Mouse (Mus musculus): ENCODE measurements around the gene AW822073.

Gene AW822073

DNA sequence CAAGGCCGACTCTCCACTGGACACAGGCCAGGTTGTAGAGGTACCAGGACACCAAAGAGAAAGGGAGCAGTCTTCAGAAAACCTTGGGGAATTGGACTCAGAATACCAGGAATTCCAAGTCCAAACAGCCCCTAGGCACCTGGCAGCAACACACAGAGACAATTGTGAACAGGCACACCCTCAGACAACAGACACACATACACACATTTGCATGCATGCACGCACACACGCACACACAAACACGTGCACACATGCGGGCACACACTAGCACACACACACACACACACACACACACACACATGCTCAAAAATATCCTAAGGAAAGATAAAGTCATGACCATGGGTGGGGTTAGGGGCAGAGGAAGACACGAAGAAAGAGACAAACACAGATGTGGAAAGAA is 4.0 kb downstream of the AW822073 start:
- DNase-seq: no peak

DNA sequence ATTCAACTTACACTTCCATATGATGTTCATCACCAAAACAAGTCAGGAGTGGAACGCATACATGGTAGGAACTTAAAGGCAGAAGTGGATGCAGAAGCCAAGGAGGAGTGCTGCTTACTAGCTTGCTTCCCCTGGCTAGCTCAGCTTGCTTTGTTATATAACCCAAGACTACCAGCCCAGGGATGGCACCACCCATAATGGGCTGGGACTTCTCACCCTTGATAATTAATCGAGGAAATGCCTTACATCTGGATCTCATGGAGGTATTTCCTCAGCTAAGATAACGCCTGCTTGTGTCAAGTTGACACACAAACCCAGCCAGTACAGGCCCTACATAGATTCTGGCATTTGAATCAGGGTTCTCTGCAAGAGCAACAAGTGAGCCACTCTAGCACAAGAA is 7.4 kb downstream of the AW822073 start:
- DNase-seq: no peak

DNA sequence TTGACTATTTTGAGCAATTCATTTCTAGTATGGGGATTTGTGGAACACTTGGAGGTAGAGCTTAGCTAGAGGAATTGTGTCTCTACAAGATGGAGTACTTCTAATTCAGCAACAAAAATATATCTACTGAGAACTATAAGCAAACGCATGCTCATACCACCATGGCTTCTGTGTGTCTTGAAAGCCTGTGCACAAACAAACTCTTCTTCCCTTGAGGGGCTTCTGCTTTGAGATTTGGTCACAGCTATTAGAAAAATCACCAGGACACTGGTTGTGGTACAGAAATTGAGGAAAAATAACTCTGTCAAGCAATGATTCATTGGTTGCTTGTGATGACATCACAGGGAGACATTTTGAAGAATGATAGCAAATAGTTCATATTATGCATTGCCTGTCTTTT is 9.4 kb downstream of the AW822073 start:
- no peak for DNase-seq

DNA sequence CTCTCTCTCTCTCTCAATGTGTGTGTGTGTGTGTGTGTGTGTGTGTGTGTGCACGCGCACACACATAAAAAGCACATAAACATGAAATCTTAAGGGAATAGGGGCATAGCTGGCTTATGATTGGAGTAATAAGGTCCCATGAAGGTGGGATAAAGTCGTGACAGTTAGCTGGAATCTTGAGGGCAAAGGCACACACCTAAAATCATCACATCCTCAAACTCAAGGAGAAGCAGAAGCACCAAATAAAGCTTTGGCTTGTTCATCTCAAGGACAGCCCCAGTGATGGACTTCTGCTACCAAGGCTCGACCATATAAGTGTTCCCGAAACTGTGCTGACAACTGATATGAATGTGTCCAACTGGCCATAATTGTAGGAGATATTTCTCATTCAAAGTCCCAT is 9.8 kb downstream of the AW822073 start:
- no peak for DNase-seq

DNA sequence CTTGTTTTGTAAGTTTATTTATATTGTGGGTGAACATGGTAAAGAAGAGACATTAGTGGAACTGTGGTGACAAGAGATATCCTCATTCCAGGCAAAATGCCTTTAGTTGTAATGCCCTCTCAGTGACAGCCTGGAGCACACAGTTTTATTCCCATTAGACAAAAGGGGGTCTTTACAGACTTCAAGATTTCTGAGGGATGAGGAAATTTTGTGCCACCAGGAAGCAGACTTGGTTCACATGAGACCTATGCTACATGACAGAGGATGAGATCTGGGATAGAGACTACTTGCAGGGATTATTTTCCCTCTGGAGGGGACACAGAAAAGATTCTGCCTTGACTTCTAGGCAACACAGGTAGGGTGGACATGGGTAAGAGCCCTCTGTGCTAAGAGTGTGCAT is 10.2 kb downstream of the AW822073 start:
- DNase-seq: no peak

DNA sequence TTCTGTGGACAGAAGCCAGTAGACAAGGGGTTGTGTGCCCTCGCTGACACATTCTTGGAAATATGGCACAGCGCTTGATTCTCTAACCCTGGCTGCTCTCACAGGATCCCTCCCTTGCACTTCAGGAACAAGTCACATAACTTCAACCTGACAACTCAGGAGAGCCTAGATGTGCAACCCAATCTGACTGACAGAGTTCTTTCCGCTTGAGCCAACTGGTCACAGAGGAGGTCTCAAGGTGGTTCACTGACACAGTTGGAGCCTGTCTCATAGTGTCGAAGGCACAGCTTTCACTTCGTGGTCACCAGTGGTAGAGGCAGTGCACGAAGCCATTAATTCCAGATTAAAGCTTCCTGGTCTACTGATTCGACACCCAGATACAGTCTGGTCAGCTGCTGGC is 12.5 kb downstream of the AW822073 start:
- DNase-seq: no peak

DNA sequence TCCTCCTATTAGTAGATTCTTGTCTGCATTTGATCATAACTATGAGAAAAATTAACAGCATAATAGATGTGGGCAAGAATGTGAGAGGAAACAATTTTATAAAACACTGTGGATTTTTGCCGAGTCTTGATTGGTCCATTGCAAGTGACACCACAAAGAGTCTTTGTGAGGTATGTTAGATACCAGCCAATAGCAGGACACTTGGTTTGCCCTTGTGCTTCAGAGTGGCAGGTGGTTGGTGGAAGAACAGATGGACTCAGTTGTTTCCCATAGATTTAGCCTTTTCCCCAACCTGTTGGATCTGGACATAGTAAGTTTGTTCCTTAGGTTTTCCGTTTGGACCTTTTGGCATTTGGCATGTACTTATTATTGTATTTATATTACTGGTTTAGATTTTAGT is 13.5 kb downstream of the AW822073 start:
- DNase-seq: no peak

DNA sequence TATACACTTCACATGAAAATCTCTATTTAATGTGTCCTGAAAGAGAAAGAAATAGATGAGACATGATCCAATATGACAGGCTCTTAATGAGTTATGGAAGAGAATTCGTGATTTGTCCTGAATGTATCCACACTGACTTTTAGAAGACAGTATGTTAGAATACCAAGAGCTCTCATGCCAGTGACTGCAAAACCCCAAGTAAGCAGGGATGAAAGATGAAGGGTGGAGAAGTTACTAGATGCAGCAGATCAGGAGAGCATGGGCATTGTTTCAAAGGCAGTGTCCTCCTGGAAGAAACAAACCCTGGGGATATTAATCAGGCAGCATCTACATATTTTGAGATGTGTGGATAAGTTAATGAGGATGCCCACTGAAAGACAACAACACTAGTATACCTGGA is 14.2 kb downstream of the AW822073 start:
- DNase-seq: no peak

DNA sequence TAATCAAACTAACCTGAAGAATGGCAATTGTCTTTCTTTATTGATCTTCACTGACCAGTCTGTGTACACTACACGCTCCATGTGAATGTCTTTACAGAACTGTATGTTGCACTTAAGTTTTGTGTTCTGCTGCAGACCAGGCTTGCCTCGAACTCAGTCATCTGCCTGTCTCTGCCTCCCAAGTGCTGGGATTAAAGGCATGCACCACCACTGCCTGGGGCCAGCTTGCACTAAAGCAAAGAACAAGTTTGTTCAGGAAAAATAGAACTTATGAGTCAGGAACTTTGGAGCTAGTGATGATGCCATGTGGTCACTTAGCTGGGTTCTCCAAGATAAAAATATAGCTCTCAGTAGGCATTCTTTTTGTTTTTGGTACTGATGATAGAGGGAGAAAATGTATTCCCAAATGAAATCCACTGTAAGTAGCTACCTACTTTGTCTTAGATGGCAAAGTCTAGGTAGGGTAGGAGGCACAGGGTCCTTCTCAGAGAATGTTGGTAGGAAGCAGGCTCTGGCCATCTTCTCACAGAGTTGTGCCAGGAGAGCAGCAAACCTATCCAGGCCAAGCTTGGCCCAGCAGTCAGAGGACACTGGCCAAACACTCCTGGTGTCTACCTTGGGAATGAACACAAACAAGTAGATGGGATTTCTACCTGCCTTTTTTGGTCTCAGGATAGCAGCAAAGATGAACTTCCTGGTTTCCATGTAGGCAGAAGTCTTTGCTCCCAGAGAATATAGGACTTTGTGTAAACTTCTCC is 14.8 kb downstream of the AW822073 start:
- no peak for DNase-seq

DNA sequence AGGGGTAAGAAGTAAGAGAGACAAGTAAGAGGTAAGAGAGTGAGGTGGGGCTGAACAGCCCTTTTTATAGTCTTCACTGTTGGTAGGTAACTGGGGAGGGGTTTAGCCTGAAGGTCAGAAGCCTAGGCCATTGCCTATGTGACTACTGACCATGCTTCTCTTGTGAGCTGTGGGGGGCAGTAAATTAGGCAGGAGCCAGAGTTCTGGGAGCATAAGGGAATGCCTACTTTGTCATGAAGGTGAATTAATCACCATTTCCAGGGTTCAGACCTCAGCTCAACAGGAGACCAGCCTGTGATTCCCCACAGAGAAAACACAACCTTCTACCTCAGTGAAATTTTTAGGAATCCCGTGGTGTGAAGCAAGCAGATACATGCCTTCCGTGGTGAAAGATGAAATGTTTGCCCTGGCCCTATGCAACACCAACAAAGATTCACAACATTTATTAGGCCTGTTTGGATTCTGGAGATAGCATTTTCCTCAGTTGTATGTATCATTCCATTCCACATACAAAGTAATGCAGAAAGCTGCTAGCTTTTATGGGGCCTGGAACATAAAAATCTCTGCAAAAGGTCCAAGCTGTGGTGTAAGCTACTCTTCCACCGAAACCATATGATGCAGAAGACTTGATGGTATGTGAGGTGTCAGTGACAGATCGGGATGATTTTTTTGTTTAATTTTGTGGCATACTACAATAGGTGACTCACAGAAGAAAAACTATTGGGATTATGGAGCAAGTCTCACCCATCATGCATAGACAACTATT is 17.9 kb downstream of the AW822073 start:
- no peak for DNase-seq

DNA sequence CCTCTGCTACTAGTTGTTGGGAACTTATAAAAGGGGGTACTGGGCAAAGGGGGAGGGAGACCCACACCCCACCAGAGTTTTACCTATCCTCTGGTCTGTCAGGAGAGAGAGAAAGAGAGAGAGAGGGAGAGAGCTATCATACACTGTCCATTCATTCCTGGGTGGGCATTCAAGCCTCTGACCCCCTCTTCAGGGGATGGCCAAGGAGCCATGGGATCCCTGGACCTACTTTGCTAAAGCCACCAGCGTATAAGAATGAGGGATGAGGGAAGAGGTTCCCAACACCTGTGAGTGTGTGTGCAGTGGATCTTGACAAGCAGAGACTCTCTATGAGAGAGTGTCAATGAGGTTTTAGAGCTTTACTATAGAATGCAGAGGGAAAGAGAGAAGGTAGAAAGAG is 18.7 kb downstream of the AW822073 start:
- no peak for DNase-seq
